Mouse (Mus musculus) spleen, adult 10 weeks (tissue): ENCODE data around the gene Trmt13. TPM values are rescaled to one million over a fixed set of nuclear protein-coding genes. Genes with fewer than 3 reads are reported as not detected.

Source experiments
- polyA plus RNA-seq: library from polyadenylated mRNA; stranded (reverse); fragments of 350-450 nt; fragmentation: Illumina TruSeq; extraction: RNeasy Lipid Tissue Mini Kit (QIAGEN cat#74804); gene quantifications from one replicate; pipeline ENCODE4 v1.2.3, GENCODE M21; 2015; ENCODE audit warnings: low replicate concordance; ENCODE audit not compliant: insufficient read depth

Trmt13 gene
- 48.9 TPM for polyA plus RNA-seq

DNA sequence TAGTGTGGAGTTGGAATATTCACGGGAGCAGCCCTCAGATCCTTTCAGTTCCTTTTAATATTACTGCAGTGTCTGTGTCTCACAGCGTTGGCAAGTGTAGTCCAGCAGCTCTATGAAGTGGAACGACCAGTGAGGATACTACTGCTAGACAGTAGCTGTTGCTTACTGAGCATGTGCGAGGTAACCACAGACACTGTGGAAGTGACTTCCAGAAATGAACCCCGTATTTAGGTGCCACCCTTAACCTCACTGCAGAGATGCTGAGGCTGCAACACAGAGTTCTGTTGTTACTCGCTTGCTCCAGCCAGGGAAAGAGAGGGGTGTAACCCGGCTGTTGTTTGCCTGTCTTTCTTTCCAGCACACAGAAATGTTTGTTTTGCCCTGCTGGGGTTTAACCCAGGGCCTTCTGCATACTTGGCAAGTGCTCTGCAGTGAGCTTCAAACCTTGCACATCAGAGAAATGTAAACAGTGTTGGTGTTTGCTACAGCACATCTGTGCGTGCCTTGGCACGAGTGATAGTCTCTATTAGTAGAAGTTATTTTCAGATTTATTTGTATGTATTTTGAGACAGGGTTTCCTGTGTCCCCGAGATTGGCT is at the start of gene Trmt13:
Gene Trmt13, minus strand, starts transcription at position 293 of the 598 bp plus-strand sequence.

DNA sequence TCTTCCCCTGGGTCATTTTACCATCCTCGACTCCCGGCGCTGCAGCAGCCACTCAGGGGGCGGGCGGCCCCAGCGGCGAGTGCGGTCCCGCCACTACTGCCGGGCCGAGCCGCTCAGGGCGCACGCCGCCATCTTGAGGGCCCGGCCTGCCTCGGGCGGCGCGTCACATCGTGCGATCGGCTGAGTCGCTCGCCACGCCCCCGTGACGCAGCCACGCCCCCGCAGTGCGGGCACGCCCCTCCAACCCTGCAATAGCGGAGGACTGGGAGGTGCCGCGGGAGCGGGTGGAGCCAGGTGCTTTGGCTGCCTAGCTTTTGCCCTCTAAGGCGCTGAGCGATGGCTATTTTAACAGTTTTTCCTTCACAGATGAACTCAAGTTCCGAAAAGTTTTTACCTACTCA is 48.1 kb upstream of the Trmt13 start, which contains the start of gene Mfsd14a:
Gene Mfsd14a, minus strand, starts transcription at position 215 of the 401 bp plus-strand sequence.

DNA sequence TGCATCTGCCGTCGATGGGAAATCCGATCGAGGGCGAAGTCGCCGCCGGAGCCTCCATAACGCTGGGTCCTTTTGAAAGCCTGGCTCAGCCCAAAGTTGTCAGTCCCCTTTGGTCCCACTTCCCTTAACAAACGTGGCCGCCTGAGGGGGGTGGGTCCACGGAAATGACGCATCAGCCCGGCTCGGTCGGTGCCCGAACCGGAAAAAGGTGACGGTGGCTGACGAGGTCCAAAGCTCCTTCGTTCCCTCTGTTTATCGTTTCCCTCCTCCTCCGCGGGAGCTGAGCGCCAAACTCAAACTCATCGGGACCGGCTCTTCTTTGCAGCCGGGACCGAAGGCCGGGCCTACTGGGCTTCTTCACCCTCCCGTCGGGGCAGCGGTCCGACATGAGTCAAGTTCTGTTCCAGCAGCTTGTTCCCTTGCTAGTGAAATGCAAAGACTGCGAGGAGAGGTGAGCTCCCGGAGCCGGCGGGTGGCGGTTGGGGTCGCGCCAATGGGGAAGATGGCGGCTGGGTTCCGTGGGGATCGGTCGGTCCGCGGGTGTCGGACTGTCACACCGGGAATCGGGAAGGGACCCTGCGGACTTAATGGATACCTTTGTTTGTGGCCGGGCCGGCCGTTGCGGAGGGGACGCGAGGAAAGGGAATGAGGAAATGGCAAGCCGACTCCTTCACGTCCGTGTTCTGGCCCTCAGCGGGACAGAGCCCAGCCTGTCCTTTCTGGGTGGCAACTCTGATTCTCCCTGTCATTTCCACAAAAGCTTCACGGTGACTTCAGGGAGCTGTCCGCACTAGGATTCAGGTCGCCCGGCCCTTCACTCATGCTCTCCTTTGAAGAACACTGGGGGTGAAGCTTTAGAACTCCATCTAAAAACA is 19.4 kb downstream of the Trmt13 start, which contains the start of gene Sass6:
Gene Sass6, plus strand, starts transcription at position 255 of the 875 bp plus-strand sequence.

DNA sequence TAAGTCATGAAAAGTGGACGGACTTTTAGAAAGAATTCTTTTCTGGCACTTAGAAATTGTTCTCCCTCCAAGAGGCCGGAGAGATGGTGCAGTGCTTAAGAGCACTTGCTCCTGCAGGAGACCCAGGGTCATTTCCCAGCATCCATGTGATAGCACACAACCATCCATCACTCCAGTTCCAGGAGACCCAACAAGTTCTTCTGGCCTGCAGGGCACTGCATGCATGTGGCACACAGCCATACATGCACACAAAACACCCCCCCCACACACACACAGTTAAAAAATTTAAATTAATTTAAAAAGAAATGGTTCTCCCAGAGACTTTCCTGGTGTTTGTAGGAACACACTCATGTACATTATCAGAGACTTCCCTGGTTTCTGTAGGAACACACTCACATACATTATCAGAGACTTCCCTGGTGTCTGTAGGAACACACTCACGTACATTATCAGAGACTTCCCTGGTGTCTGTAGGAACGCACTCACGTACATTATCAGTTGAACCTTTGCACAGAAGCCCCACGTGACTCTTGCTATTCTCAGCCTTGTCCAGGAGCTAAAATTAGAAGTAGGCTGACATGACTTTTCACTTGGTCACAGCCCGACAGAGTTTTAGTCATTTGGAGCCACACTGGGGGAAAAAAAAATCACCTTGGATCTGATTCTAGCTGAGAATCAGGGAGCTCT is 51.8 kb downstream of the Trmt13 start, which contains the start of gene Lrrc39:
Gene Lrrc39, plus strand, starts transcription at position 566 of the 687 bp plus-strand sequence.

Other genes with a start within 250 kb of the Trmt13 start
- 19.9 TPM for gene Cdc14a, start 190.6 kb downstream of the Trmt13 start, polyA plus RNA-seq
- gene Rtca, start 106.4 kb downstream of the Trmt13 start, polyA plus RNA-seq, result 29.3 TPM
- 22.3 TPM for gene Dbt, start 101.5 kb downstream of the Trmt13 start, polyA plus RNA-seq
- 0.47 TPM for gene Lrrc39, start 51.6 kb downstream of the Trmt13 start, polyA plus RNA-seq
- 16.3 TPM for gene Sass6, start 19.6 kb downstream of the Trmt13 start, polyA plus RNA-seq
- 82.0 TPM for gene Mfsd14a, start 48.1 kb upstream of the Trmt13 start, polyA plus RNA-seq
- not detected for gene Gm43191, start 66.7 kb upstream of the Trmt13 start, polyA plus RNA-seq
- gene Slc35a3, start 98.2 kb upstream of the Trmt13 start, polyA plus RNA-seq, result 45.2 TPM
- gene Agl, start 193.6 kb upstream of the Trmt13 start, polyA plus RNA-seq, result 11.2 TPM
- 6.7 TPM for gene Frrs1, start 244.9 kb upstream of the Trmt13 start, polyA plus RNA-seq